In the genomic region with DNA sequence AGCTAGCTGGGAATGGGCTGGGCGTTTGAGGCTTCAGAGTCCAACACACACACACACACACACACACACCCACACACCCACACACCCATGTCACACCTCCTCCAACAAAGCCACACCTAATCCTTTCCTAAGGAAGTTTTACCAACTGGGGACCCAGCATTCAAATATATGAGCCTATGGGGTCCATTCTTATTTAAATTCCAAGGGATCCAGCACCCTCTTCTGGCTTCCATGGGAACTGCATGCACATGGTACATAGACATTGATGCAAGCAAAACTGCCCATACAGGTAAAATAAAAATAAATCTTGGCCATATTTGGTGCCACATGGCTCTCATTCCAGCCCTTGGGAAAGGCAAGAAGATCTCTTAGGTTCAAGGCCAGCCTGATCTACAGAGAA, we compare ENCODE assay signal across 10 mouse cellular contexts. TPM values are rescaled to one million over a fixed set of nuclear protein-coding genes. Genes with fewer than 3 reads are reported as not detected.
DNase-seq lines count a peak whose midpoint lies in the region; ATAC-seq lines count a peak whose summit lies in the region.
"Had no signal": no experiment of that assay in that cellular context is flagged by ENCODE, and none has a peak within 500 bp of the region (broad histone marks: within the 10 kb centered on the region; RNA-seq: fewer than 3 reads in every experiment).

No protein-coding gene starts in this region.

- DNase-seq in CD4-positive, CD25-positive, alpha-beta regulatory T cell, adult 2 months (ENCODE audit: low read depth, low spot score), result peak; percentile 64
- DNase-seq in kidney, adult 9 months, result peak; percentile 62
- DNase-seq in kidney, adult 11 months, result no peak
- peak; percentile 37 to 43 for DNase-seq in B cell, adult 2 months
- peak; percentile 24 for DNase-seq in embryonic facial prominence, embryonic 10.5 days (ENCODE audit: low spot score)

- H3K4me1 ChIP-seq in embryonic facial prominence, embryonic 10.5 days, result no peaks in the 10 kb centered on the region
- H3K4me1 ChIP-seq: limb, embryonic 13.5 days had no signal

- no peak for ATAC-seq in CD4-positive, CD25-positive, alpha-beta regulatory T cell, adult 4 months
- ATAC-seq in neutrophil, adult 5-6 weeks (ENCODE audit: extremely low read depth, insufficient number of reproducible peaks, low FRiP score, poor library complexity, severe bottlenecking), result 0 out of 2 replicates have a peak, but pooled peaks have one; percentile 16
- no peak for ATAC-seq in activated CD4-positive, CD25-positive, alpha-beta regulatory T cell, adult 4 months

- H3K4me3 ChIP-seq in embryonic facial prominence, embryonic 10.5 days, result no peak overlapping the region
- H3K4me3 ChIP-seq: limb, embryonic 13.5 days had no signal

- 87% methylated on average over 1 of the region's 1 CpGs for WGBS in embryonic facial prominence, embryonic 10.5 days

- no peaks in the 10 kb centered on the region for H3K27me3 ChIP-seq in embryonic facial prominence, embryonic 10.5 days (replicated peaks; ENCODE audit: low read depth, poor library complexity, severe bottlenecking)
- H3K27me3 ChIP-seq: limb, embryonic 13.5 days had no signal

- peaks cover 47% of the 10 kb centered on the region for H3K36me3 ChIP-seq in embryonic facial prominence, embryonic 10.5 days (replicated peaks)

- 0 out of 2 replicates have a peak, but pooled peaks cover 2% of the 10 kb centered on the region for H3K9me3 ChIP-seq in embryonic facial prominence, embryonic 10.5 days
- H3K9me3 ChIP-seq: limb, embryonic 13.5 days had no signal

- no peak overlapping the region for H3K27ac ChIP-seq in embryonic facial prominence, embryonic 10.5 days (replicated peaks)
- H3K27ac ChIP-seq: limb, embryonic 13.5 days had no signal

RNA-seq across cellular contexts. Expression of a gene that starts 16.1 kb away (rescaled TPM):
- polyA plus RNA-seq in CD4-positive, CD25-positive, alpha-beta regulatory T cell, adult 4 months (2017; shearing (Covaris generic)), result 10 to 100 TPM; 64.4 to 83.3 TPM
- polyA plus RNA-seq in embryonic facial prominence, embryonic 10.5 days (2016; fragmentation: Nextera tagmentation; extraction: Ambion mirVana), result 74.2 and 74.8 TPM in 2 replicates
- total RNA-seq in neutrophil, adult 5-6 weeks (2017), result 27.0 and 29.1 TPM in 2 replicates
- 10 to 100 TPM; 65.5 to 74.7 TPM for polyA plus RNA-seq in activated CD4-positive, CD25-positive, alpha-beta regulatory T cell, adult 4 months (2017; shearing (Covaris generic))

RNA-seq across cellular contexts. Expression of a gene that starts 25.7 kb away (rescaled TPM):
- polyA plus RNA-seq in CD4-positive, CD25-positive, alpha-beta regulatory T cell, adult 4 months (2017; shearing (Covaris generic)), result 100 to 1,000 TPM; 104 to 138 TPM
- polyA plus RNA-seq in embryonic facial prominence, embryonic 10.5 days (2016; fragmentation: Nextera tagmentation; extraction: Ambion mirVana), result 178 and 186 TPM in 2 replicates
- 36.1 and 42.6 TPM in 2 replicates for total RNA-seq in neutrophil, adult 5-6 weeks (2017)
- 100 to 1,000 TPM; 117 to 121 TPM for polyA plus RNA-seq in activated CD4-positive, CD25-positive, alpha-beta regulatory T cell, adult 4 months (2017; shearing (Covaris generic))

RNA-seq across cellular contexts. Expression of a gene that starts 32.7 kb away (rescaled TPM):
- not detected for polyA plus RNA-seq in CD4-positive, CD25-positive, alpha-beta regulatory T cell, adult 4 months (2017; shearing (Covaris generic))
- not detected in 2 replicates for polyA plus RNA-seq in embryonic facial prominence, embryonic 10.5 days (2016; fragmentation: Nextera tagmentation; extraction: Ambion mirVana)
- not detected in 2 replicates for total RNA-seq in neutrophil, adult 5-6 weeks (2017)
- under 1 TPM in 1 of 2 experiments, not detected in 1; 0.29 TPM for polyA plus RNA-seq in activated CD4-positive, CD25-positive, alpha-beta regulatory T cell, adult 4 months (2017; shearing (Covaris generic))
- polyA plus RNA-seq: C2C12; limb, embryonic 13.5 days had no signal

RNA-seq across cellular contexts. Expression of a gene that starts 46.3 kb away (rescaled TPM):
- 10 to 100 TPM; 46.4 to 64.2 TPM for polyA plus RNA-seq in CD4-positive, CD25-positive, alpha-beta regulatory T cell, adult 4 months (2017; shearing (Covaris generic))
- polyA plus RNA-seq in embryonic facial prominence, embryonic 10.5 days (2016; fragmentation: Nextera tagmentation; extraction: Ambion mirVana), result 35.5 and 38.6 TPM in 2 replicates
- total RNA-seq in neutrophil, adult 5-6 weeks (2017), result 8.3 and 11.2 TPM in 2 replicates
- polyA plus RNA-seq in activated CD4-positive, CD25-positive, alpha-beta regulatory T cell, adult 4 months (2017; shearing (Covaris generic)), result 10 to 100 TPM; 55.0 to 73.8 TPM
